Mouse (Mus musculus): ENCODE results near the gene Olfr69. TPM values are rescaled to one million over a fixed set of nuclear protein-coding genes. Genes with fewer than 3 reads are reported as not detected.

Olfr69 gene
- not detected in 2 replicates for polyA plus RNA-seq (2012; rRNA removed; ENCODE audit: low replicate concordance)

GRCm38 (mm10) chr7:103771494-103771893 is at the start of gene Olfr69:
Gene Olfr69, minus strand, starts transcription at chr7:103771594.

GRCm38 (mm10) chr7:103813766-103814165 is 42.4 kb upstream of the Olfr69 start, which contains the start of gene Hbb-bt:
Gene Hbb-bt, minus strand, starts transcription at chr7:103813996.

GRCm38 (mm10) chr7:103791721-103792120 is 20.3 kb upstream of the Olfr69 start, which contains the start of gene Olfr67:
Gene Olfr67, minus strand, starts transcription at chr7:103791821.

GRCm38 (mm10) chr7:103779598-103779997 is 8.2 kb upstream of the Olfr69 start, which contains the start of gene Olfr68:
Gene Olfr68, minus strand, starts transcription at chr7:103779698.

GRCm38 (mm10) chr7:103757233-103757632 is 14.2 kb downstream of the Olfr69 start, which contains the start of gene Olfr630:
Gene Olfr630, minus strand, starts transcription at chr7:103757333.

GRCm38 (mm10) chr7:103744843-103745242 is 26.6 kb downstream of the Olfr69 start, which contains the start of gene Olfr629:
Gene Olfr629, minus strand, starts transcription at chr7:103744943.

GRCm38 (mm10) chr7:103730074-103730473 is 41.3 kb downstream of the Olfr69 start, which contains the start of gene Olfr628:
Gene Olfr628, plus strand, starts transcription at chr7:103730374.

Other genes starting within 250 kb of the Olfr69 start
- gene Olfr612, start 228.9 kb downstream of the Olfr69 start, polyA plus RNA-seq (2012; rRNA removed; ENCODE audit: low replicate concordance) = not detected in 2 replicates
- gene Olfr613, start 223.5 kb downstream of the Olfr69 start, polyA plus RNA-seq (2012; rRNA removed; ENCODE audit: low replicate concordance) = not detected in 2 replicates
- gene Olfr615, start 215.5 kb downstream of the Olfr69 start, polyA plus RNA-seq (2012; rRNA removed; ENCODE audit: low replicate concordance) = not detected in 2 replicates
- not detected in 2 replicates for gene Olfr616, start 202.5 kb downstream of the Olfr69 start, polyA plus RNA-seq (2012; rRNA removed; ENCODE audit: low replicate concordance)
- not detected in 2 replicates for gene Olfr617, start 198.5 kb downstream of the Olfr69 start, polyA plus RNA-seq (2012; rRNA removed; ENCODE audit: low replicate concordance)
- not detected in 2 replicates for gene Olfr618, start 181.5 kb downstream of the Olfr69 start, polyA plus RNA-seq (2012; rRNA removed; ENCODE audit: low replicate concordance)
- gene Olfr619, start 171.0 kb downstream of the Olfr69 start, polyA plus RNA-seq (2012; rRNA removed; ENCODE audit: low replicate concordance) = not detected in 2 replicates
- not detected in 2 replicates for gene Olfr620, start 159.1 kb downstream of the Olfr69 start, polyA plus RNA-seq (2012; rRNA removed; ENCODE audit: low replicate concordance)
- gene Olfr622, start 128.9 kb downstream of the Olfr69 start, polyA plus RNA-seq (2012; rRNA removed; ENCODE audit: low replicate concordance) = not detected in 2 replicates
- gene Olfr623, start 107.9 kb downstream of the Olfr69 start, polyA plus RNA-seq (2012; rRNA removed; ENCODE audit: low replicate concordance) = not detected in 2 replicates
- gene Olfr624, start 100.4 kb downstream of the Olfr69 start, polyA plus RNA-seq (2012; rRNA removed; ENCODE audit: low replicate concordance) = not detected in 2 replicates
- gene Olfr625-ps1, start 88.9 kb downstream of the Olfr69 start, polyA plus RNA-seq (2012; rRNA removed; ENCODE audit: low replicate concordance) = not detected in 2 replicates
- gene Olfr243, start 56.9 kb downstream of the Olfr69 start, polyA plus RNA-seq (2012; rRNA removed; ENCODE audit: low replicate concordance) = not detected in 2 replicates
- gene Olfr628, start 41.2 kb downstream of the Olfr69 start, polyA plus RNA-seq (2012; rRNA removed; ENCODE audit: low replicate concordance) = not detected in 2 replicates
- not detected in 2 replicates for gene Olfr629, start 26.7 kb downstream of the Olfr69 start, polyA plus RNA-seq (2012; rRNA removed; ENCODE audit: low replicate concordance)
- gene Olfr630, start 14.3 kb downstream of the Olfr69 start, polyA plus RNA-seq (2012; rRNA removed; ENCODE audit: low replicate concordance) = not detected in 2 replicates
- gene Olfr68, start 8.1 kb upstream of the Olfr69 start, polyA plus RNA-seq (2012; rRNA removed; ENCODE audit: low replicate concordance) = not detected in 2 replicates
- gene Olfr67, start 20.2 kb upstream of the Olfr69 start, polyA plus RNA-seq (2012; rRNA removed; ENCODE audit: low replicate concordance) = not detected in 2 replicates
- gene Hbb-bt, start 42.4 kb upstream of the Olfr69 start, polyA plus RNA-seq (2012; rRNA removed; ENCODE audit: low replicate concordance) = 130 and 168 TPM in 2 replicates
- gene Hbb-bs, start 56.5 kb upstream of the Olfr69 start, polyA plus RNA-seq (2012; rRNA removed; ENCODE audit: low replicate concordance) = 1,520 and 2,066 TPM in 2 replicates
- gene Hbb-bh2, start 68.9 kb upstream of the Olfr69 start, polyA plus RNA-seq (2012; rRNA removed; ENCODE audit: low replicate concordance) = not detected in 2 replicates
- not detected in 2 replicates for gene Hbb-bh1, start 71.6 kb upstream of the Olfr69 start, polyA plus RNA-seq (2012; rRNA removed; ENCODE audit: low replicate concordance)
- gene Hbb-y, start 81.6 kb upstream of the Olfr69 start, polyA plus RNA-seq (2012; rRNA removed; ENCODE audit: low replicate concordance) = not detected in 2 replicates
- not detected in 2 replicates for gene Olfr66, start 114.7 kb upstream of the Olfr69 start, polyA plus RNA-seq (2012; rRNA removed; ENCODE audit: low replicate concordance)
- gene Olfr64, start 122.9 kb upstream of the Olfr69 start, polyA plus RNA-seq (2012; rRNA removed; ENCODE audit: low replicate concordance) = not detected in 2 replicates
- not detected in 2 replicates for gene Olfr65, start 131.9 kb upstream of the Olfr69 start, polyA plus RNA-seq (2012; rRNA removed; ENCODE audit: low replicate concordance)
- gene Olfr631, start 157.2 kb upstream of the Olfr69 start, polyA plus RNA-seq (2012; rRNA removed; ENCODE audit: low replicate concordance) = not detected in 2 replicates
- not detected in 2 replicates for gene Olfr632, start 162.8 kb upstream of the Olfr69 start, polyA plus RNA-seq (2012; rRNA removed; ENCODE audit: low replicate concordance)
- gene Olfr633, start 172.8 kb upstream of the Olfr69 start, polyA plus RNA-seq (2012; rRNA removed; ENCODE audit: low replicate concordance) = not detected in 2 replicates
- gene Olfr635, start 199.6 kb upstream of the Olfr69 start, polyA plus RNA-seq (2012; rRNA removed; ENCODE audit: low replicate concordance) = not detected in 2 replicates
- gene Olfr638, start 227.2 kb upstream of the Olfr69 start, polyA plus RNA-seq (2012; rRNA removed; ENCODE audit: low replicate concordance) = not detected in 2 replicates
- not detected in 2 replicates for gene Olfr639, start 245.7 kb upstream of the Olfr69 start, polyA plus RNA-seq (2012; rRNA removed; ENCODE audit: low replicate concordance)

All from subcutaneous adipose tissue, adult 2 months (tissue).